Mouse (Mus musculus): ENCODE measurements around the gene Mcl1.
"Not testable (repeated sequence)": the region's sequence is repeated elsewhere in the genome, so short reads cannot be mapped to it uniquely, and the experiment has no call there.

Gene Mcl1

DNA sequence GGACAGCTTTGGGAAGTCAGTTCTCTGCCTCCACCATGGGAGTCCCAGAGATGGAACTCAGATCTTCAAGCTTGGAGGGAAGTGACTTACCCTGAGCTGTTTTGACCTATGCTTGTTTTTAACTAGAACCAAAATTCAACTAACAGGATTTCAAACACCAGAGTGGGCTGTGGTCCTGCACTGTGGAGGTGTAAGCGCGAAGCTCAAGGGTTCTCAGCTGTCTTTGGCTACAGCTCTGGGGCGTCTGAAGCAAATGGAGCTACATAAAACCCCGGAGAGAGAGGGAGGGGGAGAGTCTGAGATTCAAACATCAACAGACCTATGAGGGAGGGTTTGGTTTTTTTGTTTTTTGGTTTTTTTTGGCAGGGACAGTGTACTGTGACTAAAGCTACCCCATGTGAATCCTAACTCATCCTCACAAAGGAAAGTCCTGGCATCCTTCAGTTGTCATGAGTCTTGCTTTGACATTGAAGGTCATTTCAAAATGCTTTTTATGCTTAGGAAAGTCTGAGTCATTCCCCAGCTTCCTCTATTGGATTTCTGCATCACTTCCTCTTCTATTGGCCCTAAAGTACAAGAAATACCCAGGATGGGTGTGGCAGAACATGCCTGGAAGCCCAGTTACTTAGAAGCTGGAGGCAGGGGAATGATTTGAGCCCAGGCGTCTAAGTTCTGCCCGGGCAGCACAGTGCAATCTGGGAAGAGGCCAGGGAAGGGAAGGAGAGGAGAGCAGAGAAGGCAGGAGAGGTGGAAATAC is 8.1 kb upstream of the Mcl1 start:
- no peak for DNase-seq (ENCODE audit: low read depth, low spot score)

DNA sequence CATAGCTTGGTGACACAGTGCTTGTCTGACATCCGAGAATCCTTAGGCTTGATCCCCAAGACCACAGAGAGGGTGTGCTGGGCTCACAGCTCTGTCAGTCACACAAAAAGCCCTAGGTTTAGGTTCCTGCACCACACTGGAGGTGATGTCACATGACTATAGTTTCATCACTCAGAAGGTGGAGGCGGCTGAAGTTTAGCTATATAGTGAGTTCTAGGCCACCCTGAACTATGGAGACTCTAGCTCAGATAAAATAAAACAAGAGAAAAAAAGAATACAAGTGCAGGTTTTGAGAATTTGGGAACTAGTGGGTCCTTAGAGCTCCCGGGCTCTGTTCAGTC is 7.6 kb upstream of the Mcl1 start:
- no peak for DNase-seq (ENCODE audit: low read depth, low spot score)

DNA sequence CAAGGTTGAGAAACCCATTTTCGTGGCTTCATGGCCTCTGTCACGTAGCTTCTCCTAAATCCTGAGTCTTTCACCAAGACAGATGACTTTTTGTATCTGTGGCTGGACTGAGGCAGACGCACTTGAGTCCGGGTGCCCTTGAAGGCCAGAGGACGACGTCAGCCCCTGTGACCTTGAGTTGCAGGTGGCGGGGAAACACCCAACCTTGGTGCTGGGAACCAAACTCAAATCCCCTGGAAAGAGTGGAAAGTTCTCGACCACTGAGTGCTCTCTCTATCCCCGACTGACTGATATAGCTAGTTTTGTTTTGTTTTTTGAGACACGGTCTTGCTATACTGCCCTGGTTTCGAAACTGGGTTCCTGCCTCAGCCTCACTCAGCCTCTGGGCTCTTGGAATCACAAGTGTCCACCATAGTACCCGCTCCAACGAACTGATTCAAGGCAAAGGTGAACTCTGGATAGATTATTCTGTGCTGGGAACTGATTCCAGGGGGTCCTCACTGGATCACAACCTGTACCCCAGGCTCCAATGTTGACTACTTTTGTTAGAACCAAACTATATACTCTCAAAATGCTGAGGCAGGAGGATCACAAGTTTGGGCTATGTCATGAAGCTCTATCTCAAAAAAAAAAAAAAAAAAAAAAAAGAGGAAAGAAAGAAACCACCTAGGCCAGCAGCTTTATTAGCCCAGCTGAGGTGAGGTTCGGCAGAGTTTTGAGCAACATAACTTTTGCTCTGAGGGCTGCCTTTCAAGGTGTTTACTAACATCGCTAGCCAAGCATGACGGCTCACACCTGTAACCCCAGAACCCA is 7.0 kb upstream of the Mcl1 start:
- DNase-seq (ENCODE audit: low read depth, low spot score), result no peak

DNA sequence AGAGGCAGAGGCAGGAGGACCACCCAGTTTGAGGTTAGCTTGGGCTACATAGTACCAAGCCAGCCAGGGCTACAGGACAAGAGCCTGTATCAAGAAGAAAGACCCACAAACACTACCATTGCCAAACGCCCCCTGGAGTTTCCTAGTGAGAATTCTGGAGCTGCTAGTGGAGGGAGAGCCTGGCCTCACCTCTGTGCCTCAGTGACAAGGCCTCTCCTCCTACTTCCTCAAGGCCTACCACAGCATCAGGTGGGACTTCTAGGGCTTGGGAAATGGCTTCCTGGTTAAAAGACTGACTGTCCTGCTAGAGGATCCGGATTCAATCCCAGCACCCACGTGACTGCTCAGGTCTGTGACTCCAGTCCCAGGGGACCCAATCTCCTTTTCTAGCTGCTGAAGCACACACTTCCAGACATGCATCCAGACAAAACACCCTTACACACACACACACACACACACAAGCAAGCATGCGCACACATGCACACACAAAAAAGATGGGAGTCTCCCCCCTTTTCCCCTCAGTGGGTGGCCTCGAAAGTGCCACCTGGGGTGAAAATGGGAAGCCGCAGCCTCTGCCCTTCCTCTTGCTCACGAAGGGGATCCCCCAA is 6.3 kb upstream of the Mcl1 start:
- no peak for DNase-seq (ENCODE audit: low read depth, low spot score)

DNA sequence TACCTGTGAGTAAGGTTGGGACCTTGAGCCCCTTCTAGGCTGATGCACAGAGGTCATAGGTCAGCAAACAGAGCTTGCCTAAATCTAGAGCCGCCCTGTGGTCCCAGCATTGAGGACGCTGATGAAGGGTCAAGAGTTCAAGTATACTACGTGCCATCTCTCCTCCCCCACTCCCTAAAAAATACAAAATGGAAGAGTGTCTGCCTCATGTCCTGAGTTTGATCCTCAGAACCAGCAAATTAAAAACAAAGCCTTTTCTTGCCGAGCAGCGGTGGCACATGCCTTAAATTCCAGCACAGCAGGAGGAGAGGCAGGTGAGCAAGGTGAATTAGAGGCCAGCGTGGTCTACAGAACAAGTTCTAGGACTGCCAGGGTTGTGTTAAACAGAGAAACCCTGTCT is 5.7 kb upstream of the Mcl1 start:
- DNase-seq (ENCODE audit: low read depth, low spot score), result no peak

DNA sequence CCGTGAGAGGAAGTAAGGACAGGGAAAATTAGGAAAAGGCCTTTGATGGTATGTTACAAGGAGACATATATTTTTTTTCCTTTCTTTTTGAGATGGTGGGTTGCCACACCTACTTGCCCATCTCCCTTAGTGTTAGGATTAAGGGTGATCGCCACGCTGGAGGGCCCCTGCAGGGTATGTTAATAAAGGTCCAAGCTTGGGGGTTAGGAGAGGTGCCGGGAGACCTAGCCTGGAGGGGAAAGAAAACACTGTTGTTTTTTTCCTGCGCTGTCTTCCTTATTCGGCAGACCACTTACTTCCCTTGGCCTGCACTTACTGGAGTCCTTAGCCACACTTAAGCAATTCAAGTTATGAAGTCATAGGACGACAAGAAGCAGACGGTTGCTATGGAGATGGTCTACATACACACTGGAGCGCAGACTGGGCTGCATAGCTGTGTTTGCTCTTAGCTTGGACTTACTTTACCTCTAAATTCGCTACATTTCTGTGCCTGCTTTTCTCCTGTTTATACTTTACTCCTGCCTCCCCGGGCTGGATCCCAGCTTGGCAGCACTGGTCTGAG is 5.0 kb upstream of the Mcl1 start:
- DNase-seq (ENCODE audit: low read depth, low spot score), result no peak

DNA sequence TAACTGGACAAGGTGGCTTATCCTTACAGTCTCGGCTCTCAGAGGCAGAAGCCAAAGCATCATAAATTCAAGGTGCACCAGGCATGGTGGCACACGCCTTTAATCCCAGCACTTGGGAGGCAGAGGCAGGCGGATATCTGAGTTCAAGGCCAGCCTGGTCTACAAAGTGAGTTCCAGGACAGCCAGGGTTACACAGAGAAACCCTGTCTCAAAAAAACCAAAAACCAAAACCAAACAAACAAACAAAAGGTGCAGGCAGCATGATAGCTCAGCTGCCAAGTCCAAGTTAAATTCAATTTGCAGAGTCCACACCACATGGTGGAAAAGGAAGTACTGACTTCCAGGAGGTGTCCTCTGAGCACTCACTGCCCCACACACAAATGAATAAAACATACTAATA is 4.2 kb upstream of the Mcl1 start:
- not testable (repeated sequence) for DNase-seq (ENCODE audit: low read depth, low spot score)

DNA sequence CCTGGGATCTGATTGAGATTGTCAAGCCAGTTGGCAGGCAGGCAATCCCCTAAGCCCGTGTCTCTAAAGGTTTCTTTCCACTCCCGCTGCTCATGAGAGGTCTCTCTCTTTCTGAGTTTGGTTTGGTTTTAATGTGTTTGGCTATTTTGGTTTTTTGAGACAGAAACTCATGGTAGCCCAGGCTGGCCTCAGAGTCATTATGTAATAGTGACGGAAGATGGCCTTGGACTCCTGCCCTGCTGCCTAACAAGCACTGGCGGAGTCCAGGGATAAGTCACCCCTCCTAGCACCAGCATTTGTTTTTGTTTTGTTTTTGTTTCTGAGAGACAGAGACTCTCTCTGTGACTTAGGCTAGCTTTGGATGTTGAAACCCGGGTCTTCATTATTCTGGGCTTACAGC is 3.2 kb upstream of the Mcl1 start:
- DNase-seq (ENCODE audit: low read depth, low spot score), result no peak

DNA sequence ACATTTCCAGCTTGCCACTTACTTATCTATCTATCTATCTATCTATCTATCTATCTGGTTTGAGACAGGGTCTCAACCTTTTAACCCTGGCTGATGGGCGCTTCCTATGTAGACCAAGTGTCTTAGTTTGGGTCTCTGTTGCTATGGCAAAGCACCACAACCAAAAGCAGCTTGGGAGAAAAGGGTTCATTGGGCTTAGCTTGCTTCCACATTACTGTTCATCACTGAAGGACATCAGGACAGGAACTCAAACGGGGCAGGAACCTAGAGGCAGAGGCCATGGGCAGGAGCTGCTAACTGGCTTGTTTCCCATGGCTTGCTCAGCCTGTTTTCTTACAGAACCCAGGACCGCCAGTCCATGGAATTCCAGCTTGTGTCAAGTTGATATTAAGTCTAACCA is 1.5 kb upstream of the Mcl1 start:
- no peak for DNase-seq (ENCODE audit: low read depth, low spot score)

DNA sequence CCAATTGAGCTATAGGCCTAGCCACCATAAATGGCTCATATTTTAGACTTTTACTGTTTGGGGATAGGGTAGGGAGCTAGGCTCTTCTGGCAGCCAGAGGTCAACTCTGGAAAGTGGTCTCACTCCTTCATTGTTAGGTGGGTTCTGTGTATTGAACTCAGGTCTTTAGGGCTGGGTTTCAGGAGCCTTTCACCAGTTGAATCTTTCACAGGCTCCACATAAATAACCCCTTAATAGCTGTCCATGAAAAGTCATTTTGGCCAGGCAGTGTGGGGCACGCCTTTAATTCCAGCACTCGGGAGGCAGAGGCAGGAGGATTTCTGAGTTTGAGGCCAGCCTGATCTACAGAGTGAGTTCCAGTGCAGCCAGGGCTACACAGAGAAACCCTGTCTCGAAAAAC is 877 bp upstream of the Mcl1 start:
- DNase-seq (ENCODE audit: low read depth, low spot score), result no peak

DNA sequence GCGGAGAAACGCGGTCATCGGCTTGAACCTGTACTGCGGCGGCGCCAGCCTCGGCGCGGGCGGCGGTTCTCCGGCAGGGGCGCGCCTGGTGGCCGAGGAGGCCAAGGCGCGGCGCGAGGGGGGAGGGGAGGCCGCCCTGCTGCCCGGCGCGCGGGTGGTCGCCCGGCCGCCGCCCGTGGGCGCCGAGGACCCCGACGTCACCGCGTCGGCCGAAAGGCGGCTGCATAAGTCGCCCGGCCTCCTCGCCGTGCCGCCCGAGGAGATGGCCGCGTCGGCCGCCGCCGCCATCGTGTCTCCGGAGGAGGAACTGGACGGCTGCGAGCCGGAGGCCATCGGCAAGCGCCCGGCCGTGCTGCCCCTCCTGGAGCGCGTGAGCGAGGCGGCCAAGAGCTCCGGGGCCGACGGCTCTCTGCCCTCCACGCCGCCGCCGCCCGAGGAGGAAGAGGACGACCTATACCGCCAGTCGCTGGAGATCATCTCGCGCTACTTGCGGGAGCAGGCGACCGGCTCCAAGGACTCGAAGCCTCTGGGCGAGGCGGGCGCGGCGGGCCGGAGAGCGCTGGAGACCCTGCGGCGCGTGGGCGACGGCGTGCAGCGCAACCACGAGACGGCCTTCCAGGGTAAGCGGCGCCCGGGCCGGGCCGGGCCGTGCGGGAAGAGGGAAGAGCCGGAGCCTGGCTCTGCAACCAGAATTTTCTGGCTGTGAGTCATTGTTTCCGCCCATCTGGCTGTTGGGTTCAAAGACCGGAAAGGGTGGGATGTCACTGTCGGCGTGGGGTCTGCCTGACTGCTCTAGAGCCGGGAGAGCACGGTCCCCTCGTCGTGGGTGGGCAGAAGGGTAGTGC is 502 bp downstream of the Mcl1 start:
- peak; percentile 32 for DNase-seq (ENCODE audit: low read depth, low spot score)

DNA sequence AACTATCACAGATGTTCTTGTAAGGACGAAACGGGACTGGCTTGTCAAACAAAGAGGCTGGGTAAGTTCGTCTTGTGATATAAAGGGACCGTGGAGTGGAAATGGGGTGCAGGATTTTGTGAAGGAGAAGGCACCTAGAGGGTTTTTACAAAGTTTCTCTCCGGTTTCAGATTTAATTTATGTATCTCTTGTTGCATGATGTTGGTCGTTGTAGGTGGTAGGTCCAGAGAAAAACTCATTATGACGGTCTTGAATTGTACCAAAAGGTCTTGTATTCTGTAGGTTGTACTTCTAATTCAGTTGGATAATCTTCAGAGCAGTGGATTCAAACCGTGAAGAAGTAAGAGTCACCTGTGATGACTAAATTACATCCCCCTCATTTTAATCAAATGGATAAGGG is 1.4 kb downstream of the Mcl1 start:
- no peak for DNase-seq (ENCODE audit: low read depth, low spot score)

DNA sequence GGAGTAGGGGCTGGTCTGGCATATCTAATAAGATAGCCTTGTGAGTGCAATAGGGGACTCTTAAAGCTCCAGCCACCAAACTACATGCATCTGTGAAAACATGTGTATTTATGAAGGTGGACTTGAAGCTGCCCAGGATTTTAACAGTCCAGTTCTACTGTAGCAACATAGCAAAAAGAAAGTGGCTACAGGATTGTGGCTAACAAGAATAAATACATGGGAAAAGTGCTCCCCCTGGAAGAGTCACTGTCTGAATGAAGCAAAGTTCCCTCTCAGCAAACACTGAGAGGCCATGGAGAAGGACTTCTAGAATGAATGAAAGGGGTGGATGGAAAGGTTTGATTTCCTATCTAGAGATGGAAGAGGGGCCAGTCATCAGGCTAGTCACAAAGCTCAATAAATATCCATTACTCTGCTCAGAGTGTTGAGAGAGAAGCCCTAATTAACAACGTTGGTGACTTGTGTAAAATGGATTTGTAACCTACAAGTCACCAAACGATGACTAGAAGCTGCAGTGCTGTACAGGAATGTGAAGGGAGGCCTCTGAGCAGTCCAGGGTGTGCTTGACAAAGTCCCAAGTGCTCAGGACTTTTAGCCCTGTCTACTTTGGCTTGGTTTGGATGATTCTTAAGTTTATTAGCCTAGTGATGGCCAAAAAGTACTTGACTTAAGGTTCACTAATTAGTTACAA is 2.3 kb downstream of the Mcl1 start:
- no peak for DNase-seq (ENCODE audit: low read depth, low spot score)

DNA sequence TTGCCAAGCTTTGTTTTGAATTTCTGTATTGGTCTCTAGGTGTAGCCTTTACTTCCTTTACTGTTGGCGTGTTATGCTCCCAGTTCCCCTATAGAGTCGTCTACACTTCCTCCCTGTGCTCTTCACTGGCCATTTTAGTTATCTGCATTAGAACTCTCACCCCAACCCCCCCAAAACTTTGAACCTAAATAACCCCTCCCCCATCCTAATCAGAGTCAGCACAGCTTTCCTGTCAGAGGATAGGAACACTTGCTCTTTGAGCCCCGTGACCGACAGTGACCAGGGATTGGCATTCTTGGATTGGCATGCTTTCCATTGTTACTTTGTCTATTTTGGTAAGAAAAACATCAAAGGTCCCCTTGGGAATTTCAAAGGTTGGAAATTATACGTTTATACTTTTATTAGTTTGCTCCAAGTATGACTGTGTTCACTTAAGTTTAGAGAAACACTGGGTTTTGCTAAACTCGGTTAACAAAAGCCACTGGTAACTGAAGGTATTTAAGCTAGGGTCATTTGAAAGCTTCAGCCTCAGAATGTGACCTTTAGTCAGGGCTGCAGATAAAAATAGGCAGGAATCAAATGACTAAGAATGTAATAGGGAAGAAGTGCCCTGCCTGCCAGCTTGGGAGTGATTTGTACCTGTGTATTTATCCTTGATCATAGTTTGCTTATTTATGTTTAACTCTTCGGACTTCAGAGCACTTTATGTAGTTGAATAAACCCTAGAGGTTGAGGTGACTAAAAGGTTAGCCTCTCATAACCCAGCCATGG is 3.5 kb downstream of the Mcl1 start:
- DNase-seq (ENCODE audit: low read depth, low spot score), result no peak

DNA sequence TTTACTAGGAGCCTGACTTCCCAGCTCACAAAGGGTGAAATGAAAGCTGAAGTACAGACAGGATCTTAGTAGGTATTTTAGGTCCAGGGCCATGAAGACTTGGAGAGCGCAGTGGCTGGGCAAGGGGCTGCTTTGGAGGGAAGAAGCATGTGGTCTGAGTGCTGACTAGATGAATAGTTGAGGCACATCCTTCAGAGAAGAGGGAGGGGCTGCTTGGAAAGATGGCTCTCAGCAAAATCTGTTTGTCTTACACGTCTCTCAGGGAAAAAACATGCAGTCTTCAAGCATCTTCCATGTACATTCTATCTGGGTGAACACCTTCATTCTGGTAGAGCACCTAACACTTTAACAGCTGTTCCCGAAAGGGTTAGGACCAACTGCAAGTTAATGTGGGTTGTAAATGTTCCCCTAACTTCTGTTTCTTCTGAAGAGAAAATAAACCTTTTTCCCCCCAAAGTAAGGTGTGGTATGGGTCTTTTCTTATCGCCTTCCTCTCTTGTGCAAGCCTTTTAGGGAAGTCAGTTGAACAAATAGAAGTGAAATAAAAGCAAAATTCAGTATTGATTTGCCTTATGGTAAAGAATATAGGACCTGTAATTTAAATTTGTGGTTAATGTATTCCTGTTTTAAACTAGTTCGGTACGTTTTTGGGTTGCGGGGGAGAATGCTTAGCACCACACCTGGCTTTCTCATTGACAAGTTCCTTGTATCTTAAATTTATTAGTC is 4.3 kb downstream of the Mcl1 start:
- no peak for DNase-seq (ENCODE audit: low read depth, low spot score)

DNA sequence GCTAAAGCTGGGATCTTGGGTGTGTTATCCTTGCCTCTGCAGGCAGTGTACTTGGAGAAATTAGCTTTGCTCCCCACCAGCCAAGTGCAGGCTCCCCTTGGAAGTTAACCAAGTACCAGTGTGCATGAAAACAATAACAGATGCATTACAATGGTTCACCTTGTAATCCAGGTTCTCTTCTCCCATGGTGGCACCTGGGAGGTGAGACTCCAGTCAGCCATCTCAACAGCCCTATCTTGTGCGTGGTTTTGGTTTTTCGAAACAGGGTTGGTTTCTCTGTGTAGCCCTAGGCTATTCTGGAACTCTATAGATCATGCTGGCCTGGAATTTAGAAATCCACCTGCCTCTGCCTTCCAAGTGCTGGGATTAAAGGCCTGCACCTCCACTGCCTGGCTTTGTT is 4.9 kb downstream of the Mcl1 start:
- DNase-seq (ENCODE audit: low read depth, low spot score), result no peak

DNA sequence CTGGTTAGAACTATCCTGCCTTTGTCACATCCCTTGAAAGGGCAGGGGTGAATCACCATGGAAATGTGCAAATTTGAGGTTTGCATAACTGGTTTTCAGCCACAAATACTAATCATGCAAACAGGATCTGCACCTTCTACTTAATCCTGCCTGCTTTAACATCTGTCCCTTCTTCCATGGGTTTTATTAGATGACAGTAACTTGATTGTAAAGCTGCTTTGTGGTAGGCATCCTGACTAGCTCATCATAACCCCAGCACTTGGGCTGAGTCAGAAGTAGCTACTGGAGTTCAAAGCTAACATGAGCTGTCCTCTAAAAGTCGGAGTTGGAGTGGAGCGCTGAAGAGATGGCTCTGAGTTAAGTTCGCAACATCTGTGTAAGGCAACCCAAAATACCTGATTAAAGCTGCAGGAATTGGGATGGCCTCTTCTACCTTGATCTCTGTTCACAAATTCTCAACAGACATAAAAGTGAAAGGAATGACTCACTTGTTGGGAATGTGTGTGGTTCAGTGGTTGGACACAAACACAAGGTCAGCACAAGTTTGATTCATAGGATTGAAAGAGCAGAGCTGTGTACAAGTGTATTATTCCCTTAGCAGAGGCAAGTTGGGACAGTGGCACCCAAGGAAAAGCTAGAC is 5.5 kb downstream of the Mcl1 start:
- DNase-seq (ENCODE audit: low read depth, low spot score), result no peak

DNA sequence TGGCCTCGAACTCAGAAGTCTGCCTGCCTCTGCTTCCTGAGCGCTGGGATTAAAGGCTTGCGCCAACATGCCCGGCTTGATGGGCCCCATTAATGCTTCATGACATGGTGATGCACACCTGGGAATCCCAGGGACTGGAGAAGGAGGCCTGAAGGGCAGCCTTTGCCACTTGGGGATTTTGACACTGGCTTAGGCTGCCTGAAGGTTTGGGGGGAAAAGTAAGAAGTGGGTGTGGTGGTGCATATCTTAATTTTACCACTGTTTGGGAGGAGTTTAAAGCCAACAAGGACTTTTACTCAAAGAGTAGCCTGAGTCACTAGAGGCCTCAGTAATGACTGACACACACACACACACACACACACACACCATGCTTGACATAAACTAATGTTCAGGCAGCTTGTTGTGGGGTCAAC is 6.4 kb downstream of the Mcl1 start:
- no peak for DNase-seq (ENCODE audit: low read depth, low spot score)
